Mouse (Mus musculus) bone marrow, adult 2 months (tissue): Measurements from ENCODE around the gene Cck. TPM values are rescaled to one million over a fixed set of nuclear protein-coding genes. Genes with fewer than 3 reads are reported as not detected.
A peak's percentile ranks its signal among the peaks of the same experiment; 100 is the strongest.
"Not testable (repeated sequence)": the region's sequence is repeated elsewhere in the genome, so short reads cannot be mapped to it uniquely, and the experiment has no call there.

Experiments
- H3K27ac ChIP-seq: fragments of 200-500 bp; 2 replicates; pipeline ENCODE4 v1.5.1; 2012; ENCODE audit warnings: low read depth, mild to moderate bottlenecking, control low read depth, inconsistent platforms, low read length; ENCODE audit not compliant: control insufficient read depth, poor library complexity, insufficient read depth
- H3K4me1 ChIP-seq: fragments of 200-500 bp; 2 replicates; pipeline ENCODE4 v1.6.1; 2011; ENCODE audit warnings: low read length; ENCODE audit not compliant: control insufficient read depth, insufficient read depth
- H3K4me3 ChIP-seq: fragments of 200-500 bp; replicated peaks from 2 replicates; pipeline ENCODE3; 2011; ENCODE audit warnings: mild to moderate bottlenecking, low read depth, low read length, control low read depth; ENCODE audit not compliant: control insufficient read depth
- CTCF ChIP-seq: fragments of 200-500 bp; IDR thresholded peaks from 2 replicates; pipeline ENCODE4 v1.5.1; 2011; ENCODE audit warnings: low read length, control low read depth; ENCODE audit not compliant: control insufficient read depth, insufficient read depth
- POLR2A ChIP-seq: fragments of 200-500 bp; IDR thresholded peaks from 2 replicates; pipeline ENCODE4 v1.6.1; 2011; ENCODE audit warnings: low read depth, mild to moderate bottlenecking, control low read depth, low read length, borderline replicate concordance; ENCODE audit not compliant: control insufficient read depth
- WGBS: fragments of 180-500 bp; shearing (Covaris S2); methylation state at CpG from one replicate; pipeline ENCODE4 v1.1.7; 2018; 5-methylcytosine and 5-hydroxymethylcytosine counted together
- polyA plus RNA-seq: library from polyadenylated mRNA; stranded (reverse); fragments of >200 nt; gene quantifications from 2 replicates; pipeline ENCODE4 v1.2.4, GENCODE M21; 2011; ENCODE audit warnings: low replicate concordance; ENCODE audit not compliant: missing spikeins, insufficient read depth, insufficient read length

Gene Cck
- polyA plus RNA-seq, 1 experiment, result not detected

DNA sequence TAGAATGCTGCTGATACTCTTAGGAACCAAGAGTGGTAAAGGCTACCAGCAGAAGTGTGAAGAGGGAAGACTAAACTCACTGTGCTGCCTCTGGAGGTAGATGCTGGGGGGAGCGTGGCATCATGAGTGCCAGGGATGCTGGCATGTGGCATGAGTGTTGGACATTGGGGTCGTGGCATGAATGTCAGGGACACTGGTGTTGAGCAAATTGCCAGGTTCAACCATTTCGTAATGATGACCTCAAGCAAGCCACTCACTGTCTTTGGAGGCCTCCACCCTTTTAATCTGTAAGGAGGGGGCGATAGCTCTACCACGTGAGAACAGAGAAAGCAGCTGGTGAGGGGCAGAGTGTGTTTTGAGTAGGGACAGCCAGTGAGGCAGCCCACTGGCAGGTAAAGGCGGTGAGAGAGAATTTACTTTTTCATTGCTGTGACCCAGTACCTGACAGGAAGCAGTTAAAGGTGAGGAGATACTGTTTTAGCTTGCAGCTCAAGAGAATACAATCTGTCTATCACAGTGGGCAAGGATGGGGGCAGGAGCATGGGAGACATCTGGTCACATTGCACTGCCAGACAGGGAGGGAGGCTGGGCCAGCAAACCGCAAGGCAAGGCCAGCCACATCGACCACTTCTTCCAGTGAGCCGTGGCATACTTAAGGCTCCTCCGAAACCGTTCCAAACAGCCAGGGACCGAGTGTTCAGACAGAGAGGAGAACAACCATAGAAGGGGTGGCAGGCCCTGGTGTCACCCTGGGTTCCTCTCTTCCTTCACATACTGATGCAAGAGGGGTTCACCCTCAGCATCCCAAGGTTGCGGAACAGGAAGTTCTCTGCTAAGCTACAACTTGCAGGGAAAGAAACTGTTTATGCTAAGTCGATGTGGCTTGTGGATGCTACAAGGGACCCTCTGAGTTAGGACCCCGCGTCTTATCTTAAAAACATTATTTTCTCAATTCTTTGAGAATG lies 19.7 kb downstream of the Cck start:
- TF ChIP-seq POLR2A (no peak), CTCF (no peak)
- no peak overlapping the region for H3K4me3 ChIP-seq
- 60% methylated on average over 16 of the region's 16 CpGs for WGBS
- H3K27ac ChIP-seq, result no peak overlapping the region
- peaks cover 6% of the 10 kb centered on the region for H3K4me1 ChIP-seq

DNA sequence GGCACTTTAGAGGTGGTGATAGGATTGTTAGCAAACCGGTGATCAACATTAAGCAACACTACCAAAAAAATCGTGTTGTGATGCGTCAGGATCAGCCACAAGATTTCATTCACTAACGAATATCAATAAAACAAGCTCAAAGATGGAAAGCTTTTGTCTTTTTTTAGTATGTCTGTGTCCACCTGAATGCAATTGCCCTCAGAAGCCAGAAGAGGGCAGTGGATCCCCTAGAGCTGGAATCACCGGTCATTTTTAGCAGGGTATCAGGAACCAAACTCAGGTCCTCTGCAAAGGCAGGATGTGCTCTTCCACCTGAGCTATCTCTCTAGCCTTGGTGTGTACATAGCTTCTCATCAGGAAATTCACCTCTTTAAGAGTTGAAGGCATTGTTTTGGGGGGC lies 20.7 kb downstream of the Cck start:
- no peak overlapping the region for H3K27ac ChIP-seq
- no peak overlapping the region for H3K4me3 ChIP-seq
- peaks cover 6% of the 10 kb centered on the region for H3K4me1 ChIP-seq
- TF ChIP-seq POLR2A (no peak), CTCF (0 out of 2 replicates have a peak, but pooled peaks have one; percentile 28)
- 78% methylated on average over 5 of the region's 5 CpGs for WGBS

DNA sequence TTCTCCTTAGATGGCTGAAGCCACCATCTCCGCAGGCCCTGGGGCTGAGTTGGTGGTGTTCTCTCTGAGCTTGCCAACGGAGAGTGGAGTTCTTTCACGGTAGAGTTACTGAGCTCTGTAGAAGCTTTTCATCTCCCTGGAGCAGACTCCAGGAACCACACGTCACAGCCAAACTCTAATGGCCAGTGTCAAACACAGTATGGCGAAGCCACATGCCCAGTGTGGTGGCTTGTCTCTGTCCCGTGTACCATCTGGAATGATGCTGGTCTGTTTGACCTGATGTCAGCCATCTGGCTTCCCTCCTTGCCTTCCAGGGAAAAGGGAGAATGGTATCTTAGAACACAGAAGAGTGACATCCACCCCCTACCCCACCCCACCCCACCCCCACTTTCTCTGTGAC lies 25.8 kb downstream of the Cck start:
- WGBS, result 89% methylated on average over 6 of the region's 6 CpGs
- no peak overlapping the region for H3K4me3 ChIP-seq
- no peaks in the 10 kb centered on the region for H3K4me1 ChIP-seq
- no peak overlapping the region for H3K27ac ChIP-seq
- TF ChIP-seq POLR2A (no peak), CTCF (no peak)

DNA sequence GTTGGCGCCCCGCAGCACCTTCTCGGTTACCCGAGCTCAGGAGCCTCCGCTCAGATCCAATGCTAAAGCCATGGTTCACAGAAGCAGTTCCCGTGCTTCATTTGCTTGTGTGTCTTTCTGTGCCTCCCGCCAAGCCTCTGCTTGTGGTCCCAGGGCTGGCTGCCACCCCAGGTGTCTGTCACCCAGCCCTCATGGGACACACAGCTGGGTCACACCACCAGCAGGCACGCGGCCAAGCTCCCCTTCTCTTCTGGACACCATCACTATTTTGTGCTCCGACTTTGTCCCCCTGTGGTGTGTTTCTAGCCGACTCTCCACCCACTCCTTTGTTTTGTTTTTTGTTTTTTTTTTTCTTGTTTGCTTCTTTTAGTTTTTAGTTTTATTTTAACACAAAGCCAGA lies 28.0 kb downstream of the Cck start:
- TF ChIP-seq POLR2A, result no peak
- no peak for TF ChIP-seq CTCF
- H3K27ac ChIP-seq, result no peak overlapping the region
- H3K4me1 ChIP-seq, result no peaks in the 10 kb centered on the region
- H3K4me3 ChIP-seq, result no peak overlapping the region
- 87% methylated on average over 11 of the region's 11 CpGs for WGBS

DNA sequence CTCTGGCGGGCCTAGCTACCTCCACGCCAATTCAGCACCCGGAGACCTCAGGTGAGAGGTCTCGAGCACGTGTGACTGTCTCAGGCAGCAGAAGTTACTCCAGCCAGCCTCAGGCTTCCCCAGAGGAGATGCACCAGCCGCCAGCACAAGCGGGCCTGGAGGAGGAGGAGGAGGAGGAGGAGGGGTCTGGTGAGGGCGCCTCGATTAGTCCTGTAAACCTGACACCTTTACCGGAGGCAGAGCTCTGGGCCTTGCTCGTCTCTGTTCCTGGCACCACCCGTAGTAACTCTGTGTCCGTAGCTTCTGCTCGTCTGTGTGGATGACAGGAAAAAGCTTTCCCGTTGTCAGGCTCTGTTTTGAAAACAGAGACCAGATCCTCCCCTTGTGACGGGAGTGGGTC lies 35.0 kb downstream of the Cck start:
- Histone ChIP-seq H3K4me3 (no peak overlapping the region), H3K4me1 (no peaks in the 10 kb centered on the region), H3K27ac (no peak overlapping the region)
- WGBS, result 87% methylated on average over 16 of the region's 16 CpGs
- TF ChIP-seq POLR2A (no peak), CTCF (no peak)

DNA sequence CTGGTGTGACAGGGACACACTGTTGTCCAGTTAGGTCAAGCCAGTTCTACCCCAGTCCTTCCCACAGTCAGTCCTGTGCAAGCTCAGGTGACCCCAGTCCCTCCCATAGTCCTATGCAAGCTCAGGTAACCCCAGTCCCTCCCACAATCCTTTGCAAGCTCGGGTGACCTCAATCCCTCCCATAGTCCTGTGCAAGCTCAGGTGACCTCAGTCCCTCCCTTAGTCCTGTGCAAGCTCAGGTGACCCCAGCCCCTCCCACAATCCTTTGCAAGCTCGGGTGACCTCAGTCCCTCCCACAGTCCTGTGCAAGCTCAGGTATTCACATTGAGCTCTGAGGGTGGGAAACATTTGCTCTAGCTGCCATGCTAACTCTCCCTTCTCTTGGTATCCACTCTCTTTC lies 35.5 kb downstream of the Cck start:
- 81% methylated on average over 2 of the region's 2 CpGs for WGBS
- TF ChIP-seq POLR2A, result no peak
- TF ChIP-seq CTCF, result no peak
- Histone ChIP-seq H3K4me3 (no peak overlapping the region), H3K4me1 (no peaks in the 10 kb centered on the region), H3K27ac (no peak overlapping the region)

DNA sequence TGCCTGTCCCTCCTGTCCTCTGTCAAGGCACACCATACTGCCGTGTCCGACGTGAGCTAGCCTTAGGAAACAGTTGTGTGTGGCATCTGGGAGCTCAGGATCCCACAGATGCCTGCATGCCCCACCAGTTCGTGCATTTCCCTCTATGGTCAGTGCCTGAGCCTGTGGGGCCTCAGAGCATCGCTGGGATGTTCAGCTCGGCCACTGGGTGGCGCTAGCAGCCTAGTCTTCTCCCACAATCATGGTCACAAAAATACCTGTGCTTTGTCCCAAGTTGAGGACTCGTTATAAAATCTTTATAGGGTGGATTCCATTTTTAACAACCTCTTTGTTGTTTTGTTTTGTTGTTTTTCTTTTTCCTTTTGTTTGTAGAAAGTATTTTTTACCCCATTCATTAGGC lies 37.0 kb downstream of the Cck start:
- WGBS, result 35% methylated on average over 8 of the region's 8 CpGs
- Histone ChIP-seq H3K27ac (no peak overlapping the region), H3K4me3 (no peak overlapping the region), H3K4me1 (no peaks in the 10 kb centered on the region)
- peak; percentile 85 for TF ChIP-seq CTCF
- no peak for TF ChIP-seq POLR2A

DNA sequence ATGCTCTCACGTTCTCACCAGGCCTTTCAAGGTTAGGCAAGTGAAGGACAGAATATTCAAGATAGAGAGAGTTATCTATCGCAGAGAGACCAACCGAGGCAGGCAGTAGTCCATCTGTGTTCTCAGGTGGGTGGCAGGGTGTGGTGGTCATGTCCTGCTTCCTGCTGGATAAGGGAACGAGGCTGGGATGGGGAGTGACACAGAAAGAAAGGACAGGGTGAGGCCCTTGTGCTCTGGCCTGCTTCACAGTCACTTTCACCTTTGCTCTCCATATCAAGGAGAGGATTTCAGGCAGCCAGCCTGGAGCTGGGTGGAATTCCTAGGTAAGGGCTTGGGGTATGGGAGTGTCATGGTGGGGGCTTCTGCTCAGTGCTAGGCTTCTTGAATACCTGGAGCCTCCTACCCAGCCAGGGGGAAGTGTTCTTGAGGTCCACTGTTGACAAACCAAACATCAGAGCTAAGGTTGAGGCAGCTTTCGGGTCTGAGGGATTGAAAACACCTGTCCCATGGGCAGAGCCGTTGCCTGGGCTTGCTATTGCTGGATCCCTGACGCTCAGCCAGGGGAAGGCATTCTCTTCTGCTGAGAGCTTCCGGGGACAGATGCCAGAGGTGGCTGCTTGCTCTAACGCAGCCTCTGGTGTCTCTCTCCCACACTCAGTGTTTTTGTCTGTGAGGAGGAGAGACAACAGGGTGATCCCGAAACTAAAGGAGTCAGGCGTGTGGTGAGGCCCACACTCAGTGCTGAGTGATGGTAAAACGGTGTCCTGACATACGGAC lies 38.6 kb downstream of the Cck start:
- H3K4me3 ChIP-seq, result no peak overlapping the region
- H3K4me1 ChIP-seq, result peaks cover 3% of the 10 kb centered on the region; the same call in 1 of the 2 replicates
- WGBS, result 92% methylated on average over 13 of the region's 13 CpGs
- H3K27ac ChIP-seq, result no peak overlapping the region
- TF ChIP-seq CTCF (no peak), POLR2A (no peak)

DNA sequence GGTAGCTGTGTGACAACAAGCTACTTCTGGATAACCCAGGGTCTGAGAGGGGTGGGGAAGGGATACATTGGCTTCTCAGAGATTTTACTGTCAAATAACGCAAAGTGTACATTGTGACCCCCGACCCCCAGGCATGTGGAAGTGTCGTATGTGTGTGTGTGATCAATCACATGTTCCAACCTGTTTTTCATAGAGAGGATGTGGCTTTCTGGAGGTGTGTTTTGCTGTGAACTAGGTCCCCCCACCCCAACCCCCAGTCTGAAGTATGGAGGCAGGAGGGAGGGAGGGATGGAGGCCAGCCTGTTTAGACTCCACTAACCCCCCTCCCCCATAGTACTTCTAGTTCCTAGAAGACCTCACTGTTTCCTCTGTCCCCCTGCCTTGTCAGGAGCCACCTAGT lies 40.6 kb downstream of the Cck start:
- TF ChIP-seq POLR2A (no peak), CTCF (no peak)
- no peak overlapping the region for H3K4me3 ChIP-seq
- peaks cover 3% of the 10 kb centered on the region for H3K4me1 ChIP-seq
- 83% methylated on average over 3 of the region's 3 CpGs for WGBS
- no peak overlapping the region for H3K27ac ChIP-seq

DNA sequence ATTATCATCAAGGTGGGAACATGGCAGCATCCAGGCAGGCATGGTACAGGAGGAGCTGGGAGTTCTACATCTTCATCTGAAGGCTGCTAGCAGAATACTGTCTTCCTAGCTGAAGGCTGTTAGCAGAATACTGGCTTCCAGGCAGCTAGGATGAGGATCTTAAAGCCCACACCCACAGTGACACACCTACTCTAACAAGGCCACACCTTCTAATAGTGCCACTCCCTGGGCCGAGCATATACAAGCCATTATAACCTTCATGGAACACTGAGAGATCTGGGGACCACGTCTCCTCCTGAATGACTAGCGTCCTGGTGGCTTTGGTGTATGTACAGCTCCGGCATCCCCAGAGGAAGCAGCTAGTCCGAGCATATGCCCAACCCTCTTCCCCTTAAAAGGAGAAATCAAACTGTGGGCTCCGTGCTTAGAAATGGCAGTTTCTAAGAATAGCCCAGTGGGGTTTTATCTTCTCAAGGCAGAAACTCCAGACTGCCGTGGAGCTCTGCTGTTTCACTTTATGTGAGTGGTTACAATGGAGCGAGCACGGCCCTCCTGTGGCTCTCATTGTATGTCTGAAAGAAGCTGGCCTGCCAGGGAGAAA lies 43.1 kb downstream of the Cck start:
- Histone ChIP-seq H3K27ac (peak overlapping the region; percentile 56), H3K4me3 (peak overlapping the region; percentile 51)
- not testable (repeated sequence) for H3K4me1 ChIP-seq
- WGBS, result 22% methylated on average over 9 of the region's 9 CpGs
